Mouse (Mus musculus) adipocyte (in vitro differentiated cells): ENCODE data around the gene Hoxd8.

ENCODE experiments used
- DNase-seq: peaks from one replicate; pipeline ENCODE4 v3.0.0-alpha.2; 2016; ENCODE audit warnings: low spot score

Gene Hoxd8

GRCm38 (mm10) chr2:74686301-74686987, 18.0 kb upstream of the Hoxd8 start:
- peak; percentile 82 for DNase-seq

GRCm38 (mm10) chr2:74686988-74687697, 17.3 kb upstream of the Hoxd8 start:
- DNase-seq, result no peak

- DNase-seq, result no peak
Observed at GRCm38 (mm10) chr2:74687698-74688555, 16.5 kb upstream of the Hoxd8 start.

GRCm38 (mm10) chr2:74688795-74689573, 15.4 kb upstream of the Hoxd8 start:
- DNase-seq, result no peak

GRCm38 (mm10) chr2:74689574-74690337, 14.7 kb upstream of the Hoxd8 start:
- no peak for DNase-seq

- no peak for DNase-seq
Observed at GRCm38 (mm10) chr2:74690338-74690716, 14.1 kb upstream of the Hoxd8 start.

GRCm38 (mm10) chr2:74691022-74691951, 13.1 kb upstream of the Hoxd8 start, which contains the start of gene Hoxd10:
Gene Hoxd10, plus strand, starts transcription at chr2:74691924.
- peak; percentile 55 for DNase-seq

GRCm38 (mm10) chr2:74691995-74692807, 12.2 kb upstream of the Hoxd8 start:
- DNase-seq, result no peak

- no peak for DNase-seq
Observed at GRCm38 (mm10) chr2:74692808-74693431, 11.5 kb upstream of the Hoxd8 start.

GRCm38 (mm10) chr2:74693432-74693827, 11.0 kb upstream of the Hoxd8 start:
- no peak for DNase-seq

- no peak for DNase-seq
Observed at GRCm38 (mm10) chr2:74694066-74694465, 10.3 kb upstream of the Hoxd8 start.

- no peak for DNase-seq
Observed at GRCm38 (mm10) chr2:74695383-74695782, 9.0 kb upstream of the Hoxd8 start.

- no peak for DNase-seq
Observed at GRCm38 (mm10) chr2:74695813-74696430, 8.5 kb upstream of the Hoxd8 start.

GRCm38 (mm10) chr2:74696442-74697335, 7.7 kb upstream of the Hoxd8 start:
- DNase-seq, result no peak

- peak; percentile 64 for DNase-seq
Observed at GRCm38 (mm10) chr2:74697567-74698121, 6.8 kb upstream of the Hoxd8 start, which contains the start of gene Hoxd9. Gene Hoxd9, plus strand, starts transcription at chr2:74697727.

- peak; percentile 56 for DNase-seq
Observed at GRCm38 (mm10) chr2:74698201-74699052, 6.0 kb upstream of the Hoxd8 start.
